ENCODE assay signal across 8 mouse cellular contexts in the genomic region with DNA sequence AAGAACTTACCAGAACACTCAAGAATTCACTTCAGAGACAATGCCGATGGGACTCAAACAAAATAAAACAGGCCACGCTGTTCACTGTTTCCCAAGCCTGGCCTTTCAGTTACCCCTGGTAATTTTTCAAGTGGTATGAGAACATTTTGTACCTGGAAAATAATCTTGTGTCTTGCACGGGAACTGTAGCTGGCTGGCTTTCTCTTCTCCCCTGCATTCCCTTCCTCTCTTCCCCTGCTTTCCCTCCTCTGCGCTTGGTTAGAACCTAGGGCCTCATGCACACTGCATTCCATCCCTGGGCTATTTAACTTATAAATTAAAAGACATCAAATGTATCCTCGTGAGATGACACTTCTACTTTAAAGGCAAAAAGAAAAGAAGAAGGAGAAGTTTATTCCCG.
DNase-seq lines count a peak whose midpoint lies in the region; ATAC-seq lines count a peak whose summit lies in the region.

No protein-coding gene starts in this region.

- 32% methylated on average over 6 of the region's 6 CpGs for WGBS in heart, embryonic 14.5 days
- 41% methylated on average over 6 of the region's 6 CpGs for WGBS in hindbrain, embryonic 12.5 days
- 40% methylated on average over 6 of the region's 6 CpGs for WGBS in midbrain, embryonic 12.5 days

- H3K27me3 ChIP-seq in heart, embryonic 14.5 days (ENCODE audit: control insufficient read depth, insufficient read depth, low read length) = no peaks in the 10 kb centered on the region; the same call in 1 of the 2 replicates
- H3K27me3 ChIP-seq in hindbrain, embryonic 12.5 days = peaks cover 28% of the 10 kb centered on the region
- peaks cover 65% of the 10 kb centered on the region for H3K27me3 ChIP-seq in midbrain, embryonic 12.5 days

- no peak for DNase-seq in heart, adult 8-10 months (ENCODE audit: low spot score)
- no peak for DNase-seq in spleen, postnatal 4 days (ENCODE audit: low spot score in 2 of 2)
- DNase-seq in frontal cortex, postnatal 10 days (ENCODE audit: low spot score in 2 of 2) = no peak
- DNase-seq in frontal cortex, adult 2 months (ENCODE audit: extremely low spot score in 1 of 2, low spot score in 1 of 2) = no peak

- H3K9me3 ChIP-seq in heart, embryonic 14.5 days (ENCODE audit: control insufficient read depth, low read length) = no peaks in the 10 kb centered on the region
- H3K9me3 ChIP-seq in hindbrain, embryonic 12.5 days (replicated peaks) = no peaks in the 10 kb centered on the region
- no peaks in the 10 kb centered on the region for H3K9me3 ChIP-seq in midbrain, embryonic 12.5 days

- no peak for ATAC-seq in heart, embryonic 14.5 days (ENCODE audit: insufficient number of reproducible peaks, insufficient read depth, low FRiP score, low read depth)
- peak; percentile 19 for ATAC-seq in activated CD4-positive, CD25-positive, alpha-beta regulatory T cell, adult 4 months
- ATAC-seq in hindbrain, embryonic 12.5 days (ENCODE audit: low FRiP score) = no peak
- ATAC-seq in midbrain, embryonic 12.5 days (ENCODE audit: low FRiP score, low read depth) = no peak

- no peaks in the 10 kb centered on the region for H3K36me3 ChIP-seq in heart, embryonic 14.5 days (ENCODE audit: control insufficient read depth, insufficient read depth, low read length)
- no peaks in the 10 kb centered on the region for H3K36me3 ChIP-seq in hindbrain, embryonic 12.5 days
- H3K36me3 ChIP-seq in midbrain, embryonic 12.5 days = no peaks in the 10 kb centered on the region

- peak overlapping the region; percentile 92 for H3K4me2 ChIP-seq in heart, embryonic 14.5 days (ENCODE audit: low read length)
- peak overlapping the region; percentile 69 for H3K4me2 ChIP-seq in hindbrain, embryonic 12.5 days (replicated peaks)
- peak overlapping the region; percentile 68 for H3K4me2 ChIP-seq in midbrain, embryonic 12.5 days (replicated peaks)

- peak overlapping the region; percentile 67 to 71; a peak in 3 of 4 replicates for H3K27ac ChIP-seq in heart, embryonic 14.5 days (replicated peaks in 1 of 2; ENCODE audit: control insufficient read depth in 1 of 2, insufficient read depth in 1 of 2, low read depth in 2 of 2, low read length in 2 of 2)
- H3K27ac ChIP-seq in hindbrain, embryonic 12.5 days = peak overlapping the region; percentile 76
- peak overlapping the region; percentile 58; the same call in 1 of the 2 replicates for H3K27ac ChIP-seq in midbrain, embryonic 12.5 days (replicated peaks)

- peak overlapping the region; percentile 47 to 52; a peak in 3 of 4 replicates for H3K4me3 ChIP-seq in heart, embryonic 14.5 days (ENCODE audit: control insufficient read depth in 1 of 2, insufficient read depth in 1 of 2, low read depth in 1 of 2, low read length in 2 of 2)
- H3K4me3 ChIP-seq in hindbrain, embryonic 12.5 days = peak overlapping the region; percentile 39
- peak overlapping the region; percentile 43 for H3K4me3 ChIP-seq in midbrain, embryonic 12.5 days

- H3K9ac ChIP-seq in heart, embryonic 14.5 days (ENCODE audit: low read length) = peak overlapping the region; percentile 69
- peak overlapping the region; percentile 61 for H3K9ac ChIP-seq in hindbrain, embryonic 12.5 days
- H3K9ac ChIP-seq in midbrain, embryonic 12.5 days (replicated peaks) = peak overlapping the region; percentile 53; the same call in 1 of the 2 replicates

- H3K4me1 ChIP-seq in heart, embryonic 14.5 days (ENCODE audit: control insufficient read depth in 2 of 2, insufficient read depth in 2 of 2, low read length in 2 of 2) = 0 out of 4 replicates have a peak, but pooled peaks cover 0 to 2% of the 10 kb centered on the region in 2 experiments
- 0 out of 2 replicates have a peak, but pooled peaks cover 5% of the 10 kb centered on the region for H3K4me1 ChIP-seq in hindbrain, embryonic 12.5 days
- H3K4me1 ChIP-seq in midbrain, embryonic 12.5 days = peaks cover 12% of the 10 kb centered on the region
